Mouse (Mus musculus): ENCODE measurements at regions not wholly inside any gene's neighbourhood (a gene's known extent, or its start where the extent isn't known, plus 50 kb on each side); places are given as distances from the start of the nearest gene placed in this dataset.

DNA sequence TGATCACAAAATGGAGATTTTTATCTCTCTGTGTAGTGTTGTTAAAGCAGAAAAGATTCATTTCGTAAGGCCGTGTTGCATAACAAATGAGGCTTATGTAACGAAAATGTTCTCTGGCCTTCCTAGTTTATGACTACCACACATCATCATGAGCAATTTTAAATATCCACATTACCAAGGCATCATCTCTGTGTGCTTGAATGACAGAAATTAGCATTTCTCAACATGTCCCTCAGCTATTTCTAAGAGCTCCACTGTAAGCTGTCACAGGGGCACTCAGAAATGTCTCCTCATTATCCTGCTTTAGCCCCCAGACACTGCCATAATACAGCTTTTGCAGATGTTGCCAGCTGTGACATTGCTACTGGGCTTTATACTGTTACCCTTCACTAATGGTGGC is 232.6 kb downstream of the Grxcr1 start:
- TF ChIP-seq CTCF (IDR thresholded peaks at IDR 0.05; ENCODE audit: borderline replicate concordance, insufficient read depth, low read depth, low read length) (no peak), POLR2A (IDR thresholded peaks at IDR 0.05; ENCODE audit: borderline replicate concordance, insufficient read depth, low read length) (no peak)

All from cerebellum, adult 2 months (tissue).